Mouse (Mus musculus) embryonic facial prominence, embryonic 12.5 days (tissue): ENCODE data around the gene Ugt1a1. TPM values are rescaled to one million over a fixed set of nuclear protein-coding genes. Genes with fewer than 3 reads are reported as not detected.

Experiments
- ATAC-seq: fragments of 200-750 bp; cut with Nextera tagmentation; 2 replicates; pipeline ENCODE4 v1.8.0; 2017; ENCODE audit not compliant: insufficient number of reproducible peaks, insufficient read depth, low FRiP score, low TSS enrichment
- H3K27ac ChIP-seq: fragments of 300-500 bp; sonication (generic); 2 replicates; pipeline ENCODE4 v1.5.1; 2016; ENCODE audit warnings: mild to moderate bottlenecking
- H3K27me3 ChIP-seq: fragments of 300-500 bp; sonication (generic); 2 replicates; pipeline ENCODE4 v1.6.1; 2016; ENCODE audit warnings: mild to moderate bottlenecking, moderate library complexity
- H3K36me3 ChIP-seq: fragments of 300-500 bp; sonication (generic); 2 replicates; pipeline ENCODE4 v1.6.1; 2016; ENCODE audit warnings: mild to moderate bottlenecking
- H3K4me1 ChIP-seq: fragments of 300-500 bp; sonication (generic); 2 replicates; pipeline ENCODE4 v1.6.1; 2016
- H3K4me2 ChIP-seq: fragments of 300-500 bp; sonication (generic); replicated peaks from 2 replicates; pipeline ENCODE4 v1.6.1; 2016; ENCODE audit warnings: mild to moderate bottlenecking, moderate library complexity
- H3K4me3 ChIP-seq: fragments of 300-500 bp; sonication (generic); 2 replicates; pipeline ENCODE4 v1.5.1; 2016; ENCODE audit warnings: mild to moderate bottlenecking
- H3K9ac ChIP-seq: fragments of 300-500 bp; sonication (generic); 2 replicates; pipeline ENCODE4 v1.6.1; 2016; ENCODE audit warnings: mild to moderate bottlenecking, moderate library complexity
- H3K9me3 ChIP-seq: fragments of 300-500 bp; sonication (generic); 2 replicates; pipeline ENCODE4 v1.6.1; 2016; ENCODE audit warnings: mild to moderate bottlenecking, moderate library complexity
- WGBS: fragments of 180-500 bp; shearing (Covaris S2); methylation state at CpG from one replicate; pipeline ENCODE4 v1.1.7; 2016; 5-methylcytosine and 5-hydroxymethylcytosine counted together
- polyA plus RNA-seq: library from polyadenylated mRNA; unstranded; fragments of >200 nt; fragmentation: Nextera tagmentation; extraction: Ambion mirVana; gene quantifications from 2 replicates; pipeline ENCODE4 v1.2.1, GENCODE M21; 2016

Ugt1a1 gene
- polyA plus RNA-seq, 1 experiment from 2014 or later, result not detected

GRCm38 (mm10) chr1:88206843-88207479 lies 4.8 kb upstream of the Ugt1a1 start:
- no peak overlapping the region for H3K27ac ChIP-seq
- ATAC-seq, result no peak

DNA sequence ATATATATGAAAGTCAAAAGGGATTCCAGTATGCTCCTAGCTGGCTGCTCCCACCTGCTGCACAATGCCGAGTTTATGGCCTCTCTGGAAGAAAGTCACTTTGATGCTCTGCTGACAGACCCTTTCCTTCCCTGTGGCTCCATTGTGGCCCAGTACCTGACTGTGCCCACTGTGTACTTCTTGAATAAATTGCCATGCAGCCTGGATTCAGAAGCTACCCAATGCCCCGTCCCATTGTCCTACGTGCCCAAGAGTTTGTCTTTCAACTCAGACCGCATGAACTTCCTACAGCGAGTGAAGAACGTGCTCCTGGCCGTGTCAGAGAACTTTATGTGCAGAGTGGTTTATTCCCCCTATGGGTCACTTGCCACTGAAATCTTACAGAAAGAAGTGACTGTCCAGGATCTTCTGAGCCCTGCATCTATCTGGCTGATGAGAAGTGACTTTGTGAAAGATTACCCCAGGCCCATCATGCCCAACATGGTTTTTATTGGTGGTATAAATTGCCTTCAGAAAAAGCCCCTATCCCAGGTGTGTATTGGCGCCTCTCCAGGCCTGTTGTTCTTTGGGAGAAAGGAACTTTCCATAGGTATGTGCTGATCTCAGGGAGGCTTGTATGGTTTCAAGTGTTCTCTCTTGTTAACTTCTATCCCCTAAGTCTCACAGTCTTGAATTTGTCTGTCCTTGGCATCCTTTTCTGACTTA lies 734 bp downstream of the Ugt1a1 start:
- Histone ChIP-seq H3K27ac (no peak overlapping the region), H3K4me3 (no peak overlapping the region), H3K4me1 (no peaks in the 10 kb centered on the region), H3K27me3 (no peaks in the 10 kb centered on the region), H3K9ac (no peak overlapping the region), H3K4me2 (no peak overlapping the region), H3K36me3 (no peaks in the 10 kb centered on the region), H3K9me3 (peaks cover 57% of the 10 kb centered on the region)
- ATAC-seq, result no peak; the same call in 1 of the 2 replicates
- WGBS, result 62% methylated on average over 8 of the region's 8 CpGs

More at GRCm38 (mm10) chr1:88206843-88207479, 4.8 kb upstream of the Ugt1a1 start:
- WGBS, result 81% methylated on average over 2 of the region's 2 CpGs
- H3K9ac ChIP-seq, result no peak overlapping the region
- H3K9me3 ChIP-seq, result peaks cover 19% of the 10 kb centered on the region
- no peak overlapping the region for H3K4me2 ChIP-seq
- H3K36me3 ChIP-seq, result no peaks in the 10 kb centered on the region
- peaks cover 6% of the 10 kb centered on the region for H3K4me1 ChIP-seq
- H3K4me3 ChIP-seq, result no peak overlapping the region
- H3K27me3 ChIP-seq, result no peaks in the 10 kb centered on the region

DNA sequence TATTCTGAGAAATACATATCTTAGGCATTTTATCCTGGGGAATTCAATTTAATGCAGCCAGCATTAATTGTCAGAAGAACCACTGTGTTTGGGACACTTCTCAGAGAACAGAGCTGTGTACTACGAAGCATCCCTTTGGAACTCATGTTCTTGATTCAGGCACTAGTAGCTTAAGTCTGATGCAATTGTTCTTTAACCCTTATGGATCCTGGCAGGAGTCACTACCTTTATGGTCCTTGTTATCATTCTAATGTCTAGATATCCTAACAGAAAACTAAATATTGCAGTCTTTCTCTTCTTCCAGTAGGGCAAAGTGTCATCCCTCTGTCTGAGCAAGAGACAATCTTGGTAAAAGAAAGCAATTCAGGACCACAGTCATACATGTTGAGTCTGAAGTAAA lies 1.3 kb downstream of the Ugt1a1 start:
- no peak for ATAC-seq
- Histone ChIP-seq H3K27me3 (no peaks in the 10 kb centered on the region), H3K27ac (no peak overlapping the region), H3K36me3 (no peaks in the 10 kb centered on the region), H3K4me3 (no peak overlapping the region), H3K4me1 (no peaks in the 10 kb centered on the region), H3K9me3 (peaks cover 60% of the 10 kb centered on the region), H3K9ac (no peak overlapping the region), H3K4me2 (no peak overlapping the region)
- 75% methylated on average over 1 of the region's 1 CpGs for WGBS

GRCm38 (mm10) chr1:88213766-88214461 lies 2.2 kb downstream of the Ugt1a1 start:
- 81% methylated on average over 2 of the region's 2 CpGs for WGBS
- no peaks in the 10 kb centered on the region for H3K4me1 ChIP-seq
- H3K4me3 ChIP-seq, result no peak overlapping the region
- no peak overlapping the region for H3K9ac ChIP-seq
- H3K27me3 ChIP-seq, result no peaks in the 10 kb centered on the region
- H3K27ac ChIP-seq, result no peak overlapping the region
- no peak overlapping the region for H3K4me2 ChIP-seq
- peaks cover 60% of the 10 kb centered on the region for H3K9me3 ChIP-seq
- ATAC-seq, result no peak
- no peaks in the 10 kb centered on the region for H3K36me3 ChIP-seq

DNA sequence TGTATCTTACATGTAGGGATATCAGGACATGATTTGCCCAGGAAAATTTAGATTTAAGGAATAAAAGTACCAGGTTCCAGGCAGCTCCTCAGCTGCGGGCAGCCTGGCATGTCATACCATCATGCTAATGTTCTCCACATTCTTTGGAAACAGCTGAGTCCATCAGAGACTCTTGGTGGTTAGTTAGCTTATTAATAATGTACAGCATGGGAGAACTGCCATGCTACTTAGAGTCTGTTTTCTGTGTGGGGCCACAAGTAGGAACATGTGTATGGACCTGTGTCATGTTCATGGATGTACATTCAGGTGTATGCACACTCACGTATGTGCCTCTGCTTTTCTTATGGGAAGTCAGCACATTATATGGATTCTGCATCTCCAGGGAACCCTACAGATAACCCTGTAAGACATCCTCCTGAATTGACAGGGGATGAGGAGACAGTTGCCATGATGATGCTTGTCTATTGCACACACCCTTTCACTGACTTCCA lies 2.7 kb downstream of the Ugt1a1 start:
- Histone ChIP-seq H3K36me3 (no peaks in the 10 kb centered on the region), H3K9ac (no peak overlapping the region), H3K27ac (no peak overlapping the region), H3K9me3 (peaks cover 60% of the 10 kb centered on the region), H3K27me3 (no peaks in the 10 kb centered on the region), H3K4me2 (no peak overlapping the region), H3K4me3 (no peak overlapping the region), H3K4me1 (no peaks in the 10 kb centered on the region)
- ATAC-seq, result no peak
- 78% methylated on average over 2 of the region's 2 CpGs for WGBS

DNA sequence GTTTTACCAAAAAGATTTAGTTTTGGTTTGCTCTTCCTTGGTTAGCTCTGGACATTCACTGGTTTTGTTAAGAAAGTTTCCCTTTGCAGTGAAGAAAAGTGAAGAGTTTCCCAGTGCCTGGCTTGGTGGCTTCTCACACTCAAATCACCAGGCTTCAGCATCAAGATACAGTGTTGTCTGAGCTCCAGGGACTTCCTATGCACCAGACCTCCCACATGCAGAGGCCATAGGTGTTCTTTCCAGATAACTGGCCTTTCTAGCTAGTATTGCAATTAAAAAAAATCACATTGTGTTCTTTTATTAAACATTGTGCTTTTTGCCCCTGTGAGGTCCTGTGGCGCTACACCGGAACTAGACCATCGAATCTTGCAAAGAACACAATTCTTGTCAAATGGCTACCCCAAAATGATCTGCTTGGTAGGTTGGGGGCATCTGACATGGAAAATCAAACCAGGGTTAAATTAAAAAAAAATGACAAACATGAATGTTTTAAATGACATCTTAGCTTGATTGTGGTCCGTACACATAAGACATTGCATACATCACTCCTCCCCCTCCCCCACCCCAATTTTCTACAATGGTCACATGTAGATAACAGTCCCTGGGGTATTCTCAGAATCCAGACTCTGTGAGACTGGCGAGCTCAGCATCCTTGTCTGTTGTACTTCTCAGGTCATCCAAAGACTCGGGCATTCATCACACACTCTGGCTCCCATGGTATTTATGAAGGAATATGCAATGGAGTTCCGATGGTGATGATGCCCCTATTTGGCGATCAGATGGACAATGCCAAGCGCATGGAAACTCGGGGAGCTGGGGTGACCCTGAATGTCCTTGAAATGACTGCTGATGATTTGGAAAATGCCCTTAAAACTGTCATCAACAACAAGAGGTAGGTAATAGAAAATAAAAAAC lies 4.0 kb downstream of the Ugt1a1 start:
- 69% methylated on average over 10 of the region's 10 CpGs for WGBS
- Histone ChIP-seq H3K27ac (no peak overlapping the region), H3K4me2 (no peak overlapping the region), H3K27me3 (no peaks in the 10 kb centered on the region), H3K4me1 (no peaks in the 10 kb centered on the region), H3K9ac (no peak overlapping the region), H3K9me3 (peaks cover 60% of the 10 kb centered on the region), H3K4me3 (no peak overlapping the region), H3K36me3 (no peaks in the 10 kb centered on the region)
- no peak for ATAC-seq

DNA sequence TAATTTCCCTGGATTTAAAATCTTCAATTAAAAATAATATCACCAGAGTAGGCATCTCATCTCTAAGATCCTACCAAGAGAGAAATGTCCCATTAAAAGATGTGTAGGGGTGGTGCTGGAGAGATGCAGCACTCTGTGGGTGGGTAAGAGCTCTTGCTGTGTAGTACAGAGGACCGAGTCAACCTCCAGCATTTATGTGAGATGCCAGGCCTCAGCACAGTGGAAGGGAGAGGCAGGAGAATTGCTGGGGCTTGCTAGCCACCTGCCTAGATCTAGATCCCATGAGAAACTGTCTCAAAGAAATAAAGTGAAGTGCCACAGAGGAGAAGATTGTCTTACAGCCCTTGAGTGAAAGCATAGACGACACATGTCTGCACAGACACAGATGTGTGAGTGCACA lies 4.8 kb downstream of the Ugt1a1 start:
- Histone ChIP-seq H3K27me3 (no peaks in the 10 kb centered on the region), H3K4me1 (no peaks in the 10 kb centered on the region), H3K27ac (no peak overlapping the region), H3K4me2 (no peak overlapping the region), H3K4me3 (no peak overlapping the region), H3K9me3 (peaks cover 56% of the 10 kb centered on the region), H3K9ac (no peak overlapping the region), H3K36me3 (no peaks in the 10 kb centered on the region)
- no peak for ATAC-seq
- WGBS, result 52% methylated on average over 2 of the region's 2 CpGs

- ATAC-seq, result no peak
- H3K36me3 ChIP-seq, result no peaks in the 10 kb centered on the region
- H3K4me2 ChIP-seq, result no peak overlapping the region
- no peaks in the 10 kb centered on the region for H3K4me1 ChIP-seq
- 58% methylated on average over 2 of the region's 2 CpGs for WGBS
- H3K27me3 ChIP-seq, result no peaks in the 10 kb centered on the region
- no peak overlapping the region for H3K9ac ChIP-seq
- H3K9me3 ChIP-seq, result peaks cover 50% of the 10 kb centered on the region
- H3K4me3 ChIP-seq, result no peak overlapping the region
- no peak overlapping the region for H3K27ac ChIP-seq
Measured at GRCm38 (mm10) chr1:88217144-88217543, 5.4 kb downstream of the Ugt1a1 start.

DNA sequence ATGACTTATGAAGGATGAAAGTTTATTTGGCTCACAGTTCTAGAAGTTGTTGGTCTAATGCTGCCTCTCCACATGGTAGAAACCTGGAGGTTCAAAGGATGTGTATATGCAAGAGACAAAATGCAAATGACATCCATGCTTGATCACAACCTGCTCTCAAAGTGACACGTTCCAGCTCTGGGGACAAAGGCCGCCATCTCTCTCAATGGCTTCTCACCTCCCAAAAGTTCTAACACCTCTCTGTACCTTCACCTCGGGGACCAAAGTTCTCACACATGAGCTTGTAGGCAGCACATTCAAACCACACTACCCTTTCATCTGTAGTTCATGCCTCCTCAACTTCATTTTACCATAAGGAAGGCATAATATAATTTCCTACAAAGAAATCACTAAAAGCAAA lies 5.8 kb downstream of the Ugt1a1 start:
- H3K4me2 ChIP-seq, result no peak overlapping the region
- no peaks in the 10 kb centered on the region for H3K27me3 ChIP-seq
- no peaks in the 10 kb centered on the region for H3K36me3 ChIP-seq
- peaks cover 46% of the 10 kb centered on the region for H3K9me3 ChIP-seq
- H3K9ac ChIP-seq, result no peak overlapping the region
- no peak overlapping the region for H3K4me3 ChIP-seq
- WGBS, result 40% methylated on average over 3 of the region's 3 CpGs
- H3K4me1 ChIP-seq, result no peaks in the 10 kb centered on the region
- no peak for ATAC-seq
- H3K27ac ChIP-seq, result no peak overlapping the region

DNA sequence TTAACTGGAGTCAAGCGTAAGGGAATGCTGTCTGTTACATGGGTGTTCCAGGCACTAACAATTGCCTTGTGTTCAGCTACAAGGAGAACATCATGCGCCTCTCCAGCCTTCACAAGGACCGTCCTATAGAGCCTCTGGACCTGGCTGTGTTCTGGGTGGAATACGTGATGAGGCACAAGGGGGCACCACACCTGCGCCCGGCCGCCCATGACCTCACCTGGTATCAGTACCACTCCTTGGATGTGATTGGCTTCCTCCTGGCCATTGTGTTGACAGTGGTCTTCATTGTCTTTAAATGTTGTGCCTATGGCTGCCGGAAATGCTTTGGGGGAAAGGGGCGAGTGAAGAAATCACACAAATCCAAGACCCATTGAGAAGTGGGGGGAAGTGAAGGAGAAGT lies 6.3 kb downstream of the Ugt1a1 start:
- Histone ChIP-seq H3K27me3 (no peaks in the 10 kb centered on the region), H3K4me3 (no peak overlapping the region), H3K4me1 (no peaks in the 10 kb centered on the region), H3K4me2 (no peak overlapping the region), H3K27ac (no peak overlapping the region), H3K36me3 (no peaks in the 10 kb centered on the region), H3K9ac (no peak overlapping the region), H3K9me3 (peaks cover 41% of the 10 kb centered on the region)
- no peak for ATAC-seq
- 74% methylated on average over 9 of the region's 9 CpGs for WGBS

- Histone ChIP-seq H3K9me3 (peaks cover 36% of the 10 kb centered on the region), H3K4me1 (no peaks in the 10 kb centered on the region), H3K9ac (no peak overlapping the region), H3K27ac (no peak overlapping the region), H3K4me3 (no peak overlapping the region), H3K36me3 (no peaks in the 10 kb centered on the region), H3K27me3 (no peaks in the 10 kb centered on the region), H3K4me2 (no peak overlapping the region)
- ATAC-seq, result no peak
- 47% methylated on average over 4 of the region's 4 CpGs for WGBS
Measured at GRCm38 (mm10) chr1:88218591-88218990, 6.8 kb downstream of the Ugt1a1 start.
